Comparison of ENCODE assay signal across 22 mouse cellular contexts in genomic region chr15:64558220-64558619, GRCm38 (mm10).
"Had no signal": no experiment of that assay in that cellular context is flagged by ENCODE, and none has a peak within 500 bp of the region (broad histone marks: within the 10 kb centered on the region; RNA-seq: fewer than 3 reads in every experiment).

No protein-coding gene starts in this region.

- H3K4me2 ChIP-seq: limb, embryonic 12.5 days; limb, embryonic 15.5 days; liver, embryonic 11.5 days; lung, embryonic 14.5 days; midbrain, embryonic 12.5 days; midbrain, embryonic 15.5 days had no signal

- H3K27me3 ChIP-seq: limb, embryonic 12.5 days; limb, embryonic 15.5 days; midbrain, embryonic 12.5 days; midbrain, embryonic 15.5 days had no signal

- H3K27ac ChIP-seq: kidney, postnatal 0 days; layer of hippocampus, adult 2 months; limb, embryonic 12.5 days; limb, embryonic 15.5 days; liver, embryonic 14.5 days; macrophage; midbrain, embryonic 12.5 days; midbrain, embryonic 15.5 days; stomach, postnatal 0 days had no signal

- ATAC-seq: liver, postnatal 0 days; lung, postnatal 0 days; midbrain, embryonic 15.5 days had no signal

- H3K36me3 ChIP-seq: limb, embryonic 12.5 days; limb, embryonic 15.5 days; midbrain, embryonic 12.5 days; midbrain, embryonic 15.5 days had no signal

- H3K4me3 ChIP-seq: layer of hippocampus, adult 2 months; limb, embryonic 12.5 days; limb, embryonic 15.5 days; midbrain, embryonic 12.5 days; midbrain, embryonic 15.5 days had no signal

- DNase-seq: kidney, adult 2 months; kidney, postnatal 25 days; layer of hippocampus, adult 9-11 months; left cerebral cortex, postnatal 4 days; liver, postnatal 0 days; lung, embryonic 14.5 days; right cerebral cortex, postnatal 14 days; right cerebral cortex, postnatal 4 days; thymus, adult 2 months; thymus, postnatal 14 days; thymus, postnatal 4 days had no signal
